Mouse (Mus musculus) CD4-positive, CD25-positive, alpha-beta regulatory T cell, adult 4 months (primary cell): ENCODE results near the gene Tob2. TPM values are rescaled to one million over a fixed set of nuclear protein-coding genes. Genes with fewer than 3 reads are reported as not detected.
A peak's percentile ranks its signal among the peaks of the same experiment; 100 is the strongest.

Experiments used
- ATAC-seq: one replicate; pipeline ENCODE4 v1.8.0; 2017
- polyA plus RNA-seq, 2 experiments: library from polyadenylated mRNA; unstranded; fragments of 100-300 nt; shearing (Covaris generic); gene quantifications; one replicate each; pipeline ENCODE4 v1.2.1; 2017

Gene Tob2
- polyA plus RNA-seq, 2 experiments from 2014 or later: 37.2 to 42.7 TPM

DNA sequence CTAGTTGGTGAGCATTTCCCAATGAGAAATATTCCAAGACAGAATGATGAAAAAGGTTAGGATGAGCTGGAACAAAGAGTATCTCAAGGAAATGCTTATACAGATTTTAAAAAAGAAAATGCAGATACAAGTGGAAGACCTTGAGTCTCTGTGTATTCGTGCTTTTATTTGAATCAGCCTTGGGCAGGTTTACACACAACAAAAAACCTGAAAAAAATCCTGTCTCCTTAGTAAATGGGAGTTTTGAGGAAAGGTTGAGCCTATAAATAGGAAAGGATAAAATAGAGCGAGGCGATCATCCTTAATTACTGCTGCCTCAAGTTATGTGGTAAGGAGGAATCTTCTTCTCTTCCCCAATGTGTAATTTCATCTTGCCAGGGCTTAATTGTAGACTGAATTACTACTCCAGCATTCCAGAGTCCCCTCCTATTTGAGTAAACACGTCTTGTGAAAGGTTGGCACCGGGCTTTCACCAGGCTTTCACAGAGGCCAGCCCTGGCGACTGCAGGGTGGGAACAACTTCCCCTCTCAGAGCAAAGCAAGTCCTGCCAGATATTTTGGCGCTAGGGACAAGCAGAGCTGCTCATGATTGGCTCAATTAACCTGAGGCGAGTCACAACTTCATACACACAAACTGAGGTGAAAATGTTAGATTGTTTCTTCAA lies 2.0 kb upstream of the Tob2 start:
- no peak for ATAC-seq

DNA sequence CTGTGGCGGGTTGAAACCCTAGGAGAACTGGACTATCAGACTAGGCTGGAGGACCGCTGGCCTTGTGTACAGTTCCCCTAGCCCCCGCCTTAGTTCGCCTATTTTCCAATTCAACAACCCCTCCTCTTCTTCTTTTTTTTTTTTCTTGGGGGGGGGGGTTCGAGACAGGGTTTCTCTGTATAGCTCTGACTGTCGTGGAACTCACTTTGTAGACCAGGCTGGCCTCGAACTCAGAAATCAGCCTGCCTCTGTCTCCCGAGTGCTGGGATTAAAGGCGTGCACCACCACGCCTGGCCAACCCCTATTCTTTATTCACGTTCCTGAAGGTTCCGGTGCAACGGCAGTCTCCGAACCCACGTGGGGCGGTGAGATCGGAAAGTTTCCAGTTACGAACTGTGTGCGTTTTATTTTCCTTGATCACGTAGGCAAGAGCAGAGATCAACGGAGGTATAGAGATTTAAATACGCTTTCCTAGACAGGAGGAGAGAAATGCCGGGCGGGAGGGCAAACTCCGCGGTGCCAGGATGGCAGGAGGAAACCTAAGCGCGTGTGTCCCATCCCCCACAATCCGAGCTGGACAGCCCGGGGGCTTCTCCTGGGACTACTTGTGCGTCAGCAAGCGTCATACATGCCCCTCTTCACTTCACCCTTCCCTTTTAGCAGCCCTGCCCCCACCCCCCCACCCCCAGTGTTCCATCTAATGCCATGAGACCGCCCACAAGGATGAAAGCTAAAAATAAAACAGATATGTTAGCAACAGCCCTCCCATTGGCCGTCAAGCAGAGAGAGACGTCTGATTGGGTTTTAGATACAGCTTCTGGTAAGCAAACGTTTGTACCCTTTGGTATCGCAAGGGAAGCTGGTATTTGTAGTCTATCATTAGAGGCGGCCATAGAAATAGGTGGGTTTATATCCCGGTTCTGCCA lies 997 bp upstream of the Tob2 start:
- peak; percentile 75 for ATAC-seq

DNA sequence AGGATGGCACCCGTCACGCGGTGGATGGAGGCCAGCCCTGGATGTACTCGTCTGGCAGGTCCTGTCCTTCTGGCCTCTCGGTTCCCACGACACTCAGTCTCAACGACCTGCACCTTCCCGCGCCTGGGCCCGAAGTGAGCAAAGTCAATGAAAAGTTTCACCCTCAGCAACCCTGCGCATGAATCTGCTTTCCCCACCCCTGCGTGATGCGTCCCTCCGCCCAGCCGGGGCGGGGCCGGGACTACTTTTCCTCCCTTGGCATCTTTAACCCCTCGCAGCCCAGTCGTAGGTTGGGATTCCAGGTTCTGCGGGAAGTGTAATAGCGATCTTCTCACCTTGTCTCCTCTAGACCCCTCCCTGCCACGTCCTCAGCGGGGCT lies 469 bp downstream of the Tob2 start:
- peak; percentile 25 for ATAC-seq

DNA sequence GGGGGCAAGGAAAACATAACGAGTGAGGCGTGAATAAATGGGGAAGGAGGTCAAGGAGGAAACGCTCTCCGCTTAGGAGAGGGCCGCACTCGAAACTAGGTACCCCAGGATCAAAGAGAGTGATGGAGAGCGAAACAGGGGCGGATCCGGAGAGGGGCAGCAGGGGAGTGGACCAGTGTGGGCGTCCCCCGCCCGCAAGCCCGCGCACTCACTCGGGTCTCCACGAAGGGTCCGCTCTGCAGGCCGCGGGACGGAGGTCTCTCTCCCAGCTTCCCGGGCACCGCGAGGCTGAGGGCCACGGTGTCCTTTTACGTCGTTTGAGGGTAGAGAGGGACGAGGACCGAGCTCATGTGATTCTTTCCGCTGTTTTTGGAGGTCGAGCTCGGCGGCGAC lies 876 bp downstream of the Tob2 start:
- ATAC-seq: no peak

DNA sequence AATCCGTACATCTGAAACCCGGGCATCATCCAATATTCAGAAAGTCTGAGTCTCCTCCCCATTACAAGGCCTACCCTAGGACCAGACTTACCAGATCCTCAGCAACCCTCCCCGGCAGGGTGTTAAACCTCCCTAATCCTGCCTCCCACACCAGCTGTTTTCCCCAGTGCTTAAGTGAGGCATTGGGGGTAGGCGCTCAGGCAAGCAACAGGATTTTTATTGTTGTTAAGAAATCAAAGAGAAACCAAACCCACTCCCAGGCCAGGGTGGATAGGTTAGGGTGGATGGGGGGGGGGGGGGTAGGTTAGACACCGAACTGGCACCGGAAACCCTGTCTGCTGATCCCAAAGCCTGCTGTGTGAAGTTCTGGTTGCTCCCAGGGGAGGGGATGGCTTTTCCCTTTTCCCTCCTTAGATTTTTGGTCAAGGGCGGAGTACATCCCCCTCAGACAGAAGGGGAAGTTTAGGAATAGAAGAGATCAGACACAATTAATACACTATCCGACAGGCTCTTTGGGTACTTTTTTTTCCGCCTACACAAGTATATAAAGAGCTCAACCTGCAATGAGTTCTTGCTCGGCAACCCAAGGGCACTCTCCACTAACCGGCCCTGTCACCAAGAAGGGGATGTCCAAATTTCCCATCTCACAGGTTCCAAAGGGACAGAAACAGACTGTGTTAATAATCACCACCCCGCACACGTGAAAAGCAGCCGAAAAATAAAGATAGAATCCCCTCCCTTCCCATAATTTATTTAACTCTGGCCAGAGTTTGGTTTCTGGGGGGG lies 1.5 kb downstream of the Tob2 start:
- ATAC-seq: no peak

DNA sequence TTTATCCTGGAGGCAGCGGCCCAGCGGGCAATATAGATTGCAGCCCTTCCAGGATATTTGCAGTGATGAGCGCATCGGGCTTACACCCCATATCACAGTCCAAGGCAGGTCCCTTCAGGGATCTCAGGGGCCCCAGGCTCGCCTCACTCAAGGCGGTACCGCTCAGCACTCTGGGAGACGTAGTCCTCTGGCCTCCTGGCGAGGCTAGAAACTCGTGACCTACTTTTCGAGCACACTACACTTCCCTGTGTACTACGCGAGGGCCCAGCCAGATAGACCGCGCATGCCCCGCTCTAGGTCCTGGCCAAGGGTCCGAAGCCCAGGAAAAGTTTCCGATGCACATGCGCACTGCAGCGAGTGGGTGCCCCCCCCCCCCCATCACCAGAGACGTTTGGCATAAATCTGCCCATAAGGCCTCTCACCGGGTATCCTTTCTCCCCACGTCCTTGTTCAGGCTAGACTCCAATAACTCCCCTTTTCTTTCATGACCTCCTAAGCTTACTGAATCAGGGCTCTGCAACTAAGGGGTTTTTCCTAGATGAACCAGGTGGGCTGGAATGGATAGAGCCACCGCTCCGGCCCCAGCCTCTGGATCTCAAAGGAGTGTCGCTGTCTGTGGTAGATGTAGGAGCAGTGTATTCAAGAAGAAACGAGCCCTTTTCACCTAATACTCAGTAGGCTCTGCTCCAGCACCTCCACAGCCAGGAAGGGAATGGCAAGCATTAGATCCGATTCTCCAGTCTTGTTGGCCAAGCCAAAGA lies 2.4 kb downstream of the Tob2 start:
- ATAC-seq: peak; percentile 56

DNA sequence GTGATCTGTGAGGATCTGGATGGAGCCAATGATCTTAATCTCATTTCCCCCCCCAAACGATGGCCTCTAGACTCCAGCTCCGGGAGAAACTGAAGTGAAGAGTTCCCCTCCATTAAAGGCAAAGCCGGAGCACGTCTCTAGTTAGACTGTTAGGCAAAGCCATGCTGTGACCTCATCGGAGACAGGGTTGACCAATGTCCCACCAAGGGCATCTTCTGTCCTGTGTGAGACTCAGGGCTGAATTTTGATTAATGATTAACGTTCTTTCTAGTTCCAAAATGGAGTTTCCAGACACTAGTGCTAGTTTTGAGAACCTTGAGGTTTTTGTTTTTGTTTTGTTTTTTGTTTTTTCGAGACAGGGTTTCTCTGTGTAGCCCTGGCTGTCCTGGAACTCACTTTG lies 5.5 kb downstream of the Tob2 start:
- no peak for ATAC-seq

DNA sequence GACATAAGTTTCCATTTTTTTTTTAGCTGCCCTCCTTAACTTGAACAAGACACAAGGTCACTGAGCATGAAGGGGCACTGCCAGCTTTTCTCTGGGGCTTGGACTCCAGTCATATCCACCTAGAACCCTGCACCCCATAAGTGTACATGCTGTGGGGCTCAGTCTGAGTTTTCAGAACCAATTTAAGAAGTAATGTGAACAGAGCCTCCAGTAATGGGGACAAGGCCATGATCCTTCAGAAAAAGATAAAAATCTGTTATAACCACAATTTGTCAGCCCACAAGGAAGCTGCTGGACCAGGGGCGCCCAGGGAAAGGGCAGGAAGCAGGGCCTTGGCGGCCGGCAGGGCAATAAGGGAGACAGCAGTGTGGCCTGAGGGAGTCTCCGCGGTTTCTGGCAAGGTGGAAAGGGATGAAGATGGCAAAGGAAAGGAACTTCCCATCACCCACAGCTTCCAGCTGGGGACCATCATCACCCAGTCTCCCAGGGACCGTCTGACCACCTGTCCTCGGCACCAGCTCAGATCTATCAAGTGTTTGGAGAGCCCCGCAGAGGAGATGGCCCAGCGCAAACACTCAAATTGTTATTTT lies 6.1 kb downstream of the Tob2 start:
- ATAC-seq: no peak

DNA sequence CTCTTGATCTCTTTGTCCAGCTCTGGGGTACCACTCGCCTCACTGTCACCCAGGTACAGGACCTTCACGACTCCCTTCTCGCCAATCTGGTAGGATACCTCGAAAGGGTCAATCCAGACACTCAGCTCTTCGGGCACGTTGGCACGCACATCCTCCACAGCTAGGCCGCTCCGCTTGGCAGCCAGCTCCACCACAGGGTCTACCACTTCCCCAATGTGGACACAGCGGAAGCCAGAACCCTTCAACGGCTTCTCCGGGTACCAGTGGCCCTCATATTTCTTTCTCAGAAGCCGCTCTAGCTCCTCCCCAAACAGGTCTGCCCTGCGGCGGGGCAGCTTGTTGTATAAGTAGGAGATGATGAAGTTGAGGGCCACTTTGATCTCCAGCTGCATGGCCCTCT lies 7.2 kb downstream of the Tob2 start:
- no peak for ATAC-seq

DNA sequence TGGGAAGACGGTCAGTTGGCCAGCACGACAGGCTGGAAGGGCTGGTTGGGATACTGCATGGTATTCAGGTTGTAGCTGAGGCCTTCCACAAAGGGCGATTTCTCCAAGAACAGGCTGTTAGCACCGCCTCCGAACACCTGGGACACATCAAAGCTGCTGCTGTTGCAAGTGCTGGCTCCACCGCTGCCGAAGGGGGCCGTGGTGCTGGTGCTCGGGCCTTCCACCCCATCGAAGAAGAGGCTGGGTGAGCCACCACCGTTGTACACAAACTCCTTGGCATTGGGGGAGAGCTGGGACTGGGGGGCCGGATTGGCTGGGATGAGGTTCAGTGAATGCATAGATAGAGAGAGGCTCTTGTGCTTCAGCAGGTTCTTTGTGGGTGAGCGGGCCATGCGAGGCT lies 7.9 kb downstream of the Tob2 start:
- ATAC-seq: no peak

DNA sequence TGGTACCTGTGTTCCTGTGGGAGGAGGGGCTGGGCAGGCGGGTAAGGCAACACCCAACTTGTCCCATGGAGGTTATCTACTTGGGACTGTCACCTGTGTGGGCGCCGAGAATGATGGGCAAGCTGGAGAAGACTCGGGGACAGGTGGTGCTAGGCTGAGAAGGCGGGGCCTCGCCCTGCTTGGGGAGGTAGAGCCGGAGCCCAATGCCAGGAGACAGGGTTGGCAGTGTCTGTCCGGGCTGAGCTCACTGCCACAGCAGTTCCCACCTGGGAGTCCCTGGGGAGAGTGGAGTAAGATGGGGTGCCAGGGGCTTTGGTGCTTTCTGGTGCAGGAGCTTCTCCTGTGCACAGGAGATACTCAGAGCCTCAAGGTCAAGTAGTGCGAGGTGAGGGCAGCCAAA lies 9.5 kb downstream of the Tob2 start:
- no peak for ATAC-seq

DNA sequence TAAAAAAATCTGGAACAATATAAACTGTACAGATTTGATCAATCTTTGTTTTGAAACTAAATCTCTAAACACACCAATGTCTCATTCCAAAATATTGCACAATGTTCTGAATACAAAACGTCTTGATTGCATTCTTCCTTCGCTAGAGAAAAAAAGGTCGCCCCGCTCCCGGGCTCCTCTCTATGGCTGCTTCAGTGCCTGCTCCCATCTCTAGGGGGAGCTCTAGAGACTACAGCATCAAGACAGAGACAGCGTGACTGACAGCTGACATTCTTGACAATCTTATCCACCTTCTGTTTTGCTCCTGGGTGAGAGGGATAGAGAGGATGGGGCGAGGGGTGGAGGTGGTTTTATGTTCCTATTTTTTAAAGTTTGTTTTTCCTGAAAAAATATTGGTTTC lies 10.3 kb downstream of the Tob2 start:
- ATAC-seq: peak; percentile 92

DNA sequence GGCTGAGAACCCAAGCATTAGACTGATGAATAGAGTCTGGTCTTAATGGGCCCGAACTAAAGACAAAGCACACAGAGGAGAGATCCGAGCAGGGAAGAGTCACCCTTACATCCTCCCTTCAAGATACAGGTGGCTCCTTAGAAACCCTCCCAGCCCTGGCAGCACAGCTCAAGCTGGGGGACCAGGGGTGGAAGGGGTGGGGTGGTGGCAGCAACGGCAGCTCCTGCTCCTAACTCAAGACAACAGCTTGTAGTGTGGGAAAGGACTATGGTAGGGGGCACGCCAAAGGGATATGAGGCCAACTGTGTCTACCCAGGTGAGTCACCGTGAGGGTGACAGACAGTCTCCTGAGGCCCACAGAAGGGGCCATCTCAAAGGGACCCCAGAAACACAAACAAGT lies 10.7 kb downstream of the Tob2 start:
- no peak for ATAC-seq

DNA sequence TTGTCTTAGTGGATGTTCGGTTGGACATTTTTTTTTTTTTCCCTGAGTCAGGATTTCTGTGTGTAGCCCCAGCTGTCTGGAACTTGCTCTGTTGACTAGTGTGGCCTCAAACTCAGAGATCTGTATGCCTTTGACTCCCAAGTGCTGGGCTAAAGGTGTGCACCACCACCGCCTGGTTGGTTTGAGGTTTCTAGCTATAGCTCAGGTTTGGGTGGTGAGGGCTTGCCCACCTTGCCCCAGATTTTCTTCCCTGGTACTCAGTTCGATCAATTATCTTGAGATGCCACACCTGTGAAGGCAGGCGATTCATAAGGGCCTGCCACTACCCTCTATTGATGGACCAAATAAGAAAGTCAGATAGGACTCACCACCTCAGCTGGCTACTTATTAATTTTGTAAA lies 11.4 kb downstream of the Tob2 start:
- ATAC-seq: no peak

DNA sequence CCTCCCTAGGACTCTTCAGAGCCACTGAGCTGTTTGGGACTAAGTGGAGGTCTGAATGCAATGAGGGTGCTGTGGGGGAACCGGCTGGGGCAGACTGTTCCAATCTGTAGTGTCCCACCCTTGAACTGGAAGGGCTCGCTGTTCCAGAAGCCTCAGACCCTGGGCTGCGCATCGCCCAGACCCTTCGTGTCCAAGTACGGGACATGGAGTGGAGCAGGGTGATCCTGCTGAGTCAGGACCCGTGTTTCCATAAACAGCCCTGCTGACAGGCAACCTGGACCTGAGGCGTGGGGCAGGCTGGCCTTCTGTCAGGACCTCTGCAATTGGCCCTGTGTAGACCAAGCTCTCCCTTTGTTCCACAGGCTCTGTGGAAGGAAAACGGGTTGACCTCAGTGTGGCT lies 11.8 kb downstream of the Tob2 start:
- ATAC-seq: no peak

DNA sequence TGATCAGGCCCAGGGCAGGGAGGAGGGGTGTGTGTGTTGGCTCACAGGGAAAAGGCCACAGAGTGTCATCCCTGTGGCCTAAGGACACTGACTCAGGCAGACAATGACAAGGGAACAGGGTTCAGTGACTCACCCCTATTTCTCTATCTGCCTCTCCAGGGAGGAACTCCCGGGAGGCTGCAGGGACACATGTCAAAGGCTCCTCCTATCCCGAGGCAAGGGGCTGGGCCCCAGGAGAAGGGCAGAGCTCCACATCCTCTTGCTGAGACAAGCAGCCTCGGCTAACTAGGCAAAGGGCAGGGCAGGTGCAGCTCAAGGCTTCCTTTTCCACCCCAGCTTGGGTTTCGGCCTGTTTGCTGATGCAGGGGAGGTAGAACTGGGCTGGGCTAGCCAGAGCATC lies 12.9 kb downstream of the Tob2 start:
- no peak for ATAC-seq

DNA sequence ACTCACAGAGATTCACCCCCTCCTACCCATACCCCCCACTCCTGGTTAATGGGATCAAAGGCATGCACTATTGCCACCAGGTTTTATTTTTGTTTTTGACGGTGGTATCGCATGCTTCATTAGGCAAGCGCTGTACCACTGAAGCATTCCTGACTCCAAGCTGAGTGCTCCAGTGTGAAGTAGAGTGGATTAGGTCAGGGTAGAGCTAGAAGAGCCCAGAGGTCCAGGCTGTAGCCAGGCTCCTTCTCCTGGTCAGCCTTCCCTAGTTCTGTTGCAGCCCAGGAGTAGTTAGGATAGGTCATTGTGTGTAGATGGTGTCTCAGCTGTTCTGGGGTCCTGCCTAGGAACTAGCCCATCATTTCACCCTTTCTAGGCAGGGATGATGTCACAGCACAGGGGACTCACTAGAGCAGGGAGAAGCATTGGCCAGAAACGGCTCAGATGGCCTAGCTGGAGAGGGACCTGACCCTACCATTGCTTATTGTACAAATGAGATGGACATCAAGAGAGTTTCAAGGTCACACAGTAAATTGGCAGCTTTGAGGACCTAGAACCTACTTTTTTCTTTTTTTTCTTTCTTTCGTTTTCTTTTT lies 13.5 kb downstream of the Tob2 start:
- no peak for ATAC-seq

DNA sequence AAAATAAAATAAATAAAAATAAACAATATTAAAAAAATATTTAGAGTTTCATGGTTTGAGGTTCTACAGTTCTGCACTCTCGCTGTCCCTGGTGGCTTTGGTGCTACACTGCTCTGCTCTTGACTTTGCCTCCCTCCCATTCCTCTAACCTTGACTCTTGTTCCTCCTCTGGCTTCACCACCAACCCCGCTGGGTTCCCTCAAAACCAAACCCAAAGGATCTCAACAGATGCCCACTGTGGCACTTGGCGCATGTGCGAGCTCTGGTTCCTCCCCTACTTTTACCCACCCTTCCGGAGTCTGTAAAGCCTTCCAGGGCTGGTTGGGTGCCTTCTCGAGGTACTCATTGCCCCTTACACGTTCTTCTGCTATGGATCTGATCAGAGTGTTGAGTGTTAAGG lies 16.3 kb downstream of the Tob2 start:
- no peak for ATAC-seq

DNA sequence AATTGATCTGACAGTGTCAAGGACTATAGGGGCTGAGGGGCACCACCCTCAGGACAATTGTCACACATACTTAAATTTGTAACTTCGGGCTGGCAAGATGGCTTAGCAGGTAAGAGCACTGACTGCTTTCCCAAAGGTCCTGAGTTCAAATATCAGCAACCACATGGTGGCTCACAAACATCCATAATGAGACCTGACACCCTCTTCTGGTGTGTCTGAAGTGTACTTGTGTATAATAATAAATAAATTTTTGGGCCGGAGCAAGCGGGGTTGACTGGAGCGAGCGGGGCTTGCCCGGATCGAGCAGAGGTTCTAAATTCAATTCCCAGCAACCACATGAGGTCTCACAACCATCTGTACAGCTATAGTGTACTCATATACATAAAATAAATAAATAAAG lies 18.3 kb downstream of the Tob2 start:
- no peak for ATAC-seq

DNA sequence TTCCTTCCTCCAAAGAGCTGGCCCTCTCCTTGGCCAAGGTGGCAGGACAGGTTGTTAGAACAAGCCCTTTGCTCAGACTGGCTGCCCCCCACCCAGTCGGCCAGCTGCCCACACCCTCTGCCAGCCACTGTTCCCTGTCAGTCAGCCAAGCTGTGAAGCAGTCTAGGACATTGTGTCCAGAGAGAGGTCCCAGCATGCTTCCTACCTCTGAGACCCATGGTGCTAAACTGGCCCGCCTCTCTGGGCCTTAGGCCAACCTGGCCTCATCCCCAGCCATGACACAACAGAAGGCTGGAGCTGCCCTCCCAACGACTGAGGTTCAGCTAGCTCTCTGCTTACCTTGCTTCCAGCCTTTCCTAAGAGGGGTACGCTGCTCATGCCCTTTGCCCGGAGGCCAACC lies 19.0 kb downstream of the Tob2 start:
- ATAC-seq: no peak

DNA sequence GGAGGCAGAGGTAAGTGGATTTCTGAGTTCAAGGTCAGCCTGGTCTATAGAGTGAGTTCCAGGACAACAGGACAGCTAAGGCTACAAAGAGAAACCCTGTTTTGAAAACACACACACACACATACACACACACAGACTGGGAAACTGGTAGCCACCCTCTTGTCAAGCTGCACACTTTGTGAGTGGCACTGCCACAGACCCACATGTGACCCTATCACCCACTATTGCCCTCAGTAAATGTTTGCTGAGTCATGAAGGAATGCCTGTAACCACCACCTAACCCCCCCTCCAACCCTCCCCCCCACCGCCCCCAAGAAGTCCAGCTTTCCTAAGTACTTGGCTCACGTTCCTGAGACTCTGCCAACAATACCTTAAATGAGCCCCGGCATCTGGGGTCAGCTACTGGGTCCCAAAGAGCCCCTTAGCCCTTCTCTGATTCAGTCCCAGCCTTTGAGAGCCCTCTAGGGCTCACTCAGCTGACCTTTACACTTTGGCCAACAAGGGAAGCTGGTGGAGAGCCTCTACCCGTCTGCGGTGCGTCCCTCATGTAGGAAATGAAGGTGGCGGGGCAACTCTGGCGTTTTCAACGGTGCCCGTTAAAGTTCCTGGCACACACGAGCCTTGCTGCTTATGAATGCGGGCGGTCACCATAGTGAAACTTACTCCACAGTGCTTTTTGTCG lies 19.9 kb downstream of the Tob2 start:
- no peak for ATAC-seq
